Mouse (Mus musculus) CD4-positive, CD25-positive, alpha-beta regulatory T cell, adult 2 months (primary cell): Measurements from ENCODE around the gene Foxn3.

Experiments used
- DNase-seq: peaks from one replicate; pipeline ENCODE4 v3.0.0-alpha.2; 2012; ENCODE audit warnings: low read depth, low spot score

The Foxn3 gene

GRCm38 (mm10) chr12:99562073-99562866, 1.1 kb downstream of the Foxn3 start:
- peak; percentile 59 for DNase-seq

GRCm38 (mm10) chr12:99561333-99561766, 2.0 kb downstream of the Foxn3 start:
- DNase-seq: peak; percentile 65

GRCm38 (mm10) chr12:99560701-99561332, 2.6 kb downstream of the Foxn3 start:
- peak; percentile 35 for DNase-seq

- peak; percentile 75 for DNase-seq
These were observed 3.9 kb downstream of the Foxn3 start for GRCm38 (mm10) chr12:99559483-99559882.

- DNase-seq: no peak
These were observed 4.9 kb downstream of the Foxn3 start for GRCm38 (mm10) chr12:99558476-99558875.

- DNase-seq: peak; percentile 22
These were observed 5.9 kb downstream of the Foxn3 start for GRCm38 (mm10) chr12:99557498-99557897.

GRCm38 (mm10) chr12:99550629-99551028, 12.8 kb downstream of the Foxn3 start:
- DNase-seq: peak; percentile 72

- DNase-seq: no peak
These were observed 13.6 kb downstream of the Foxn3 start for GRCm38 (mm10) chr12:99549811-99550210.

- DNase-seq: peak; percentile 40
These were observed 15.0 kb downstream of the Foxn3 start for GRCm38 (mm10) chr12:99548419-99548818.

- DNase-seq: no peak
These were observed 16.1 kb downstream of the Foxn3 start for GRCm38 (mm10) chr12:99547295-99547694.

GRCm38 (mm10) chr12:99545270-99545770, 18.1 kb downstream of the Foxn3 start:
- no peak for DNase-seq

GRCm38 (mm10) chr12:99544262-99545128, 18.9 kb downstream of the Foxn3 start:
- DNase-seq: peak; percentile 55

GRCm38 (mm10) chr12:99543421-99544195, 19.8 kb downstream of the Foxn3 start:
- DNase-seq: peak; percentile 35

- DNase-seq: peak; percentile 36
These were observed 23.2 kb downstream of the Foxn3 start for GRCm38 (mm10) chr12:99540201-99540600.

- DNase-seq: no peak
These were observed 26.1 kb downstream of the Foxn3 start for GRCm38 (mm10) chr12:99537316-99537715.

GRCm38 (mm10) chr12:99536426-99536825, 27.0 kb downstream of the Foxn3 start:
- no peak for DNase-seq

GRCm38 (mm10) chr12:99532342-99532741, 31.0 kb downstream of the Foxn3 start:
- no peak for DNase-seq

- no peak for DNase-seq
These were observed 33.5 kb downstream of the Foxn3 start for GRCm38 (mm10) chr12:99529687-99530411.

- DNase-seq: no peak
These were observed 34.4 kb downstream of the Foxn3 start for GRCm38 (mm10) chr12:99528958-99529357.

- no peak for DNase-seq
These were observed 35.9 kb downstream of the Foxn3 start for GRCm38 (mm10) chr12:99527452-99527851.
